Mouse (Mus musculus): ENCODE data around the gene Srgap2. TPM values are rescaled to one million over a fixed set of nuclear protein-coding genes. Genes with fewer than 3 reads are reported as not detected.
A peak's percentile ranks its signal among the peaks of the same experiment; 100 is the strongest.

The Srgap2 gene
- total RNA-seq, 2 experiments from 2014 or later: 82.7 to 83.7 TPM

GRCm38 (mm10) chr1:131239576-131240193 lies 287.5 kb downstream of the Srgap2 start:
- DNase-seq (ENCODE audit: low spot score in 2 of 2): no peak
- intact Hi-C loops (cut with DNase I): no loop called here

DNA sequence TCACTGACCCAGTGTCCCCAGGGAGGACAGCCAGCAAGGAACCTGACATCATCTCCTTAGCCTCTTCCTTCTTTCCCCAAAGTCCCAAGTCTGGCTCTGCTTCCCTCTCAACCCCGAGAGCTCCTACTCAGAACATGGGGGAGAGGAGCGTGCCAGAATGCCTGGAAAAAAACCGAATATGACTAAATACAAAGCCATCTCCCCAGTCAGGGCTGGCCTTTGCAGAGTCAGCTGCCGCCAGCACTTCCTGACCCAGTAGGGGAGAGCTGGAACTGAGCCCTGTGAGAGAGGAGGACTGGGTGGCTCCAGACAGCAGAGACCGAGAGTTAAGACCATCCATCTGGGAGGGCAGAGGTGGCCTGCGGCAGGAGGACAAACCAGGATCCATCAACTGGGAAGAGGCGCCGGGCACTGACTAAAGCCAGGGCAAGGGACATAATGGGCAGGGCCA lies 288.2 kb downstream of the Srgap2 start:
- DNase-seq (ENCODE audit: low spot score in 2 of 2): peak in 1 of 2 experiments; percentile 39
- intact Hi-C loops (cut with DNase I): no loop called here

DNA sequence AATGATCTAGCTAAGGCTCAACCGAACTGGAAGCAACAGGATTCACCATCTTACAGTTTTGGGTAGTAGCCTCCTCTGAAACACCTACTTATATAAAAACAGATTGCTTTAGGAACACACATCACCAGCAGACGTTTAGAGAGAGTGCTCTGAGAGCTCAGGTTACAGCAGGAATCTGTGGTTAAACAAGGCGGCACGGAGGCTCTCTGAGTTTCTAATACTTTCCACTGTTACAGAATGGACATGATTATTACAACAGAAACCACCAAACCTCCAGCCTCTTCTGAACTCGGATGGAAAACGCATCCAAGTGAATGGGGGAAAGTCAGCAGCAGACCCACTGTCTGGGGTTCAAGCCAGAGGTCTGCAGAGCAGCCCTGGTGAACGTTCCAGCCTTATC lies 291.1 kb downstream of the Srgap2 start:
- intact Hi-C loops (cut with DNase I): no loop called here
- no peak for DNase-seq (ENCODE audit: low spot score in 2 of 2)

Small RNA genes lying within 50 kb of the gene (microRNA-seq; reads per million reads assigned to microRNA genes)
- 0 reads per million in 2 experiments for gene Gm24273

Other genes with a start within 250 kb of the Srgap2 start
- 1 to 10 TPM; 1.4 to 1.7 TPM for gene Ikbke, start 247.7 kb downstream of the Srgap2 start, total RNA-seq (2021)
- gene Fam72a, start 551 bp upstream of the Srgap2 start, total RNA-seq (2021): 1 to 10 TPM; 1.1 to 1.2 TPM
- gene Avpr1b, start 71.9 kb upstream of the Srgap2 start, total RNA-seq (2021): not detected
- gene Ctse, start 111.0 kb upstream of the Srgap2 start, total RNA-seq (2021): not detected
- gene Rab7b, start 161.3 kb upstream of the Srgap2 start, total RNA-seq (2021): 1 to 10 TPM; 3.1 to 4.0 TPM
- under 1 TPM in 1 of 2 experiments, not detected in 1; 0.14 TPM for gene Slc26a9, start 216.7 kb upstream of the Srgap2 start, total RNA-seq (2021)